Mouse (Mus musculus): ENCODE results near the gene Vmn1r31.

Vmn1r31 gene

GRCm38 (mm10) chr6:58475230-58475629, at the start of gene Vmn1r31:
Vmn1r31 (minus strand) TSS chr6:58475330.
- no peak for DNase-seq (ENCODE audit: low spot score in 2 of 2)

DNA sequence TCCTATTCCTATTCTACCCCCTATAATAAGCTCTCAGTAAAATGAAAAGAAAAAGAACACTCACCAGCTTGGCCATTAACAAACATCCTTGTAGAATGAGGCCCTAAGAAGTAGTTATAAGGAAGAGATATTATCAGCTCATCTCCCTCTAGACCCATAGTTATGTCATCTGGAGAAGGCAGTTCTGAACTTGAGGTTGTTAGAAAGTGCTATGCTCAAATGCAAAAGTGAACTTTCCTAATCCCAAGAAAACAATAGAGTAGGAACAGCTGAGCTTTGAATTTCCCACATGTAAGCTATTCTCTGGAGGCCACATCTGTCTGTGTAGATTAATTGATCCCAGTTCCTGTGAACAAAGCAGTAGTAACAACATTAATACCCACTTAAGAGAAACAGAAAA, 31.8 kb downstream of the Vmn1r31 start, which contains the start of gene Vmn1r30:
Gene Vmn1r30, minus strand, starts transcription at position 101 of the 400 bp plus-strand sequence.
- DNase-seq (ENCODE audit: low spot score in 2 of 2), result no peak

Measured in frontal cortex, postnatal 14 days (tissue).